Mouse (Mus musculus): ENCODE measurements around the gene Sv2b. TPM values are rescaled to one million over a fixed set of nuclear protein-coding genes. Genes with fewer than 3 reads are reported as not detected.

Sv2b gene
- polyA plus RNA-seq, 1 experiment from 2014 or later: 0.02 TPM

GRCm38 (mm10) chr7:75240754-75241507, 68.1 kb downstream of the Sv2b start:
- Histone ChIP-seq H3K9me3 (ENCODE audit: low read length) (no peaks in the 10 kb centered on the region), H3K27me3 (replicated peaks; ENCODE audit: insufficient read depth, low read length) (no peaks in the 10 kb centered on the region), H3K36me3 (ENCODE audit: insufficient read depth, low read length) (no peaks in the 10 kb centered on the region), H3K4me1 (ENCODE audit: insufficient read depth, low read depth, low read length) (no peaks in the 10 kb centered on the region), H3K4me2 (replicated peaks; ENCODE audit: low read depth, low read length) (no peak overlapping the region), H3K9ac (replicated peaks; ENCODE audit: low read depth) (no peak overlapping the region), H3K27ac (ENCODE audit: low read length) (no peak overlapping the region), H3K4me3 (ENCODE audit: low read depth, low read length) (no peak overlapping the region)
- 59% methylated on average over 8 of the region's 8 CpGs for whole genome bisulfite sequencing
- DNase-seq (ENCODE audit: low spot score) (peak; percentile 15), ATAC-seq (no peak)
- no peak for TF ChIP-seq CTCF (IDR thresholded peaks at IDR 0.05)
- no peak for TF ChIP-seq EP300 (IDR thresholded peaks at IDR 0.05)

- Histone ChIP-seq H3K4me1 (ENCODE audit: insufficient read depth, low read depth, low read length) (no peaks in the 10 kb centered on the region), H3K4me2 (replicated peaks; ENCODE audit: low read depth, low read length) (no peak overlapping the region), H3K27ac (ENCODE audit: low read length) (no peak overlapping the region), H3K4me3 (ENCODE audit: low read depth, low read length) (no peak overlapping the region), H3K9ac (replicated peaks; ENCODE audit: low read depth) (no peak overlapping the region), H3K27me3 (replicated peaks; ENCODE audit: insufficient read depth, low read length) (no peaks in the 10 kb centered on the region), H3K9me3 (ENCODE audit: low read length) (no peaks in the 10 kb centered on the region), H3K36me3 (ENCODE audit: insufficient read depth, low read length) (no peaks in the 10 kb centered on the region)
- no peak for ATAC-seq
- TF ChIP-seq CTCF (IDR thresholded peaks at IDR 0.05) (no peak), EP300 (IDR thresholded peaks at IDR 0.05) (no peak)
- WGBS: 91% methylated on average over 1 of the region's 1 CpGs
- no peak for DNase-seq (ENCODE audit: low spot score)
Observed at GRCm38 (mm10) chr7:75236386-75236785, 72.7 kb downstream of the Sv2b start.

- WGBS: 90% methylated on average over 4 of the region's 4 CpGs
- ATAC-seq (no peak), DNase-seq (ENCODE audit: low spot score) (no peak)
- Histone ChIP-seq H3K27ac (ENCODE audit: low read length) (no peak overlapping the region), H3K4me1 (ENCODE audit: insufficient read depth, low read depth, low read length) (no peaks in the 10 kb centered on the region), H3K36me3 (ENCODE audit: insufficient read depth, low read length) (no peaks in the 10 kb centered on the region), H3K4me2 (replicated peaks; ENCODE audit: low read depth, low read length) (no peak overlapping the region), H3K4me3 (ENCODE audit: low read depth, low read length) (no peak overlapping the region), H3K9me3 (ENCODE audit: low read length) (no peaks in the 10 kb centered on the region), H3K9ac (replicated peaks; ENCODE audit: low read depth) (no peak overlapping the region), H3K27me3 (replicated peaks; ENCODE audit: insufficient read depth, low read length) (no peaks in the 10 kb centered on the region)
- TF ChIP-seq CTCF (IDR thresholded peaks at IDR 0.05): no peak
- no peak for TF ChIP-seq EP300 (IDR thresholded peaks at IDR 0.05)
Observed at GRCm38 (mm10) chr7:75224206-75224605, 84.9 kb downstream of the Sv2b start.

- no peak overlapping the region for H3K27ac ChIP-seq (ENCODE audit: low read length)
- H3K4me1 ChIP-seq (ENCODE audit: insufficient read depth, low read depth, low read length): no peaks in the 10 kb centered on the region
- no peak overlapping the region for H3K4me2 ChIP-seq (replicated peaks; ENCODE audit: low read depth, low read length)
- no peaks in the 10 kb centered on the region for H3K27me3 ChIP-seq (replicated peaks; ENCODE audit: insufficient read depth, low read length)
- no peaks in the 10 kb centered on the region for H3K9me3 ChIP-seq (ENCODE audit: low read length)
- no peak overlapping the region for H3K4me3 ChIP-seq (ENCODE audit: low read depth, low read length)
- DNase-seq (ENCODE audit: low spot score) (peak; percentile 9), ATAC-seq (no peak)
- no peak overlapping the region for H3K9ac ChIP-seq (replicated peaks; ENCODE audit: low read depth)
- WGBS: 43% methylated on average over 7 of the region's 7 CpGs
- TF ChIP-seq EP300 (IDR thresholded peaks at IDR 0.05) (no peak), CTCF (IDR thresholded peaks at IDR 0.05) (no peak)
- no peaks in the 10 kb centered on the region for H3K36me3 ChIP-seq (ENCODE audit: insufficient read depth, low read length)
Observed at GRCm38 (mm10) chr7:75222704-75223431, 86.2 kb downstream of the Sv2b start.

GRCm38 (mm10) chr7:75220786-75221185, 88.3 kb downstream of the Sv2b start:
- Histone ChIP-seq H3K27ac (ENCODE audit: low read length) (no peak overlapping the region), H3K4me2 (replicated peaks; ENCODE audit: low read depth, low read length) (no peak overlapping the region), H3K9me3 (ENCODE audit: low read length) (no peaks in the 10 kb centered on the region), H3K9ac (replicated peaks; ENCODE audit: low read depth) (no peak overlapping the region), H3K27me3 (replicated peaks; ENCODE audit: insufficient read depth, low read length) (no peaks in the 10 kb centered on the region), H3K4me1 (ENCODE audit: insufficient read depth, low read depth, low read length) (no peaks in the 10 kb centered on the region), H3K36me3 (ENCODE audit: insufficient read depth, low read length) (no peaks in the 10 kb centered on the region), H3K4me3 (ENCODE audit: low read depth, low read length) (no peak overlapping the region)
- 4% methylated on average over 1 of the region's 1 CpGs for WGBS
- DNase-seq (ENCODE audit: low spot score) (no peak), ATAC-seq (no peak)
- TF ChIP-seq EP300 (IDR thresholded peaks at IDR 0.05) (no peak), CTCF (IDR thresholded peaks at IDR 0.05) (no peak)

- no peak overlapping the region for H3K9ac ChIP-seq (replicated peaks; ENCODE audit: low read depth)
- TF ChIP-seq CTCF (IDR thresholded peaks at IDR 0.05) (no peak), EP300 (IDR thresholded peaks at IDR 0.05) (no peak)
- no peaks in the 10 kb centered on the region for H3K9me3 ChIP-seq (ENCODE audit: low read length)
- no peak overlapping the region for H3K27ac ChIP-seq (ENCODE audit: low read length)
- H3K4me1 ChIP-seq (ENCODE audit: insufficient read depth, low read depth, low read length): no peaks in the 10 kb centered on the region
- ATAC-seq (no peak), DNase-seq (ENCODE audit: low spot score) (no peak)
- H3K27me3 ChIP-seq (replicated peaks; ENCODE audit: insufficient read depth, low read length): no peaks in the 10 kb centered on the region
- H3K36me3 ChIP-seq (ENCODE audit: insufficient read depth, low read length): no peaks in the 10 kb centered on the region
- H3K4me2 ChIP-seq (replicated peaks; ENCODE audit: low read depth, low read length): no peak overlapping the region
- no peak overlapping the region for H3K4me3 ChIP-seq (ENCODE audit: low read depth, low read length)
Observed at GRCm38 (mm10) chr7:75220296-75220695, 88.8 kb downstream of the Sv2b start.
